ENCODE assay signal across 12 mouse cellular contexts in genomic region chr15:101190762-101191150, GRCm38 (mm10). TPM values are rescaled to one million over a fixed set of nuclear protein-coding genes. Genes with fewer than 3 reads are reported as not detected.
DNase-seq lines count a peak whose midpoint lies in the region; ATAC-seq and TF ChIP-seq lines count a peak whose summit lies in the region.
"Had no signal": no experiment of that assay in that cellular context is flagged by ENCODE, and none has a peak within 500 bp of the region (broad histone marks: within the 10 kb centered on the region; RNA-seq: fewer than 3 reads in every experiment).

No protein-coding gene starts in this region.

- H3K36me3 ChIP-seq in heart, embryonic 15.5 days, result peaks cover 19% of the 10 kb centered on the region
- peaks cover 5% of the 10 kb centered on the region; the same call in 1 of the 2 replicates for H3K36me3 ChIP-seq in stomach, postnatal 0 days (ENCODE audit: control insufficient read depth, insufficient read depth, low read length)

- no peak for TF ChIP-seq EP300 in stomach, postnatal 0 days (optimal IDR thresholded peaks at IDR 0.05)

- no peak for DNase-seq in heart, adult 8-10 months (ENCODE audit: low spot score)
- DNase-seq in spleen, postnatal 36 days (ENCODE audit: low spot score in 2 of 2), result peak; percentile 71 to 72
- no peak for DNase-seq in spleen, postnatal 4 days (ENCODE audit: low spot score in 2 of 2)
- DNase-seq in stomach, postnatal 0 days (ENCODE audit: low spot score), result no peak
- no peak for DNase-seq in retina, embryonic 14.5 days (ENCODE audit: low spot score)
- DNase-seq in layer of hippocampus, postnatal 14 days (ENCODE audit: low spot score in 2 of 2), result no peak
- DNase-seq: cerebellum, postnatal 10 days; kidney, adult 8-10 months; liver, embryonic 13.5 days; thymus, postnatal 36 days had no signal

- no peak for TF ChIP-seq CTCF in stomach, postnatal 0 days (IDR thresholded peaks at IDR 0.05; ENCODE audit: low read depth)

- peaks cover 55% of the 10 kb centered on the region for H3K4me1 ChIP-seq in heart, embryonic 15.5 days (replicated peaks)
- peaks cover 3% of the 10 kb centered on the region; the same call in 1 of the 2 replicates for H3K4me1 ChIP-seq in stomach, postnatal 0 days (replicated peaks; ENCODE audit: control insufficient read depth, insufficient read depth)

- no peak overlapping the region for H3K9ac ChIP-seq in heart, embryonic 15.5 days
- no peak overlapping the region for H3K9ac ChIP-seq in stomach, postnatal 0 days (ENCODE audit: low read length)
- H3K9ac ChIP-seq: liver, embryonic 13.5 days had no signal

- H3K27ac ChIP-seq in heart, embryonic 15.5 days, result peak overlapping the region; percentile 60
- H3K27ac ChIP-seq in stomach, postnatal 0 days (replicated peaks), result peak overlapping the region; percentile 69; the same call in 1 of the 2 replicates

- no peak overlapping the region for H3K4me3 ChIP-seq in heart, embryonic 15.5 days
- no peak overlapping the region for H3K4me3 ChIP-seq in stomach, postnatal 0 days (ENCODE audit: low read depth, low read length)
- H3K4me3 ChIP-seq: liver, embryonic 13.5 days had no signal

- WGBS in heart, embryonic 15.5 days, result 48% methylated on average over 5 of the region's 5 CpGs
- 57% methylated on average over 5 of the region's 5 CpGs for WGBS in stomach, postnatal 0 days

- ATAC-seq in heart, embryonic 15.5 days (replicated peaks; ENCODE audit: insufficient number of reproducible peaks, insufficient read depth, low FRiP score, low read depth), result no peak
- ATAC-seq in inflammation-experienced regulatory T-cells, adult 6 months, result peak; percentile 84
- no peak for ATAC-seq in stomach, postnatal 0 days (ENCODE audit: low FRiP score, low TSS enrichment)

- H3K27me3 ChIP-seq in heart, embryonic 15.5 days, result no peaks in the 10 kb centered on the region
- no peaks in the 10 kb centered on the region for H3K27me3 ChIP-seq in stomach, postnatal 0 days (ENCODE audit: control insufficient read depth, insufficient read depth, low read length)
- H3K27me3 ChIP-seq: liver, embryonic 13.5 days had no signal

- no peak overlapping the region for H3K4me2 ChIP-seq in heart, embryonic 15.5 days
- no peak overlapping the region for H3K4me2 ChIP-seq in stomach, postnatal 0 days (replicated peaks; ENCODE audit: low read depth)
- H3K4me2 ChIP-seq: liver, embryonic 13.5 days had no signal

- H3K9me3 ChIP-seq in heart, embryonic 15.5 days (replicated peaks), result no peaks in the 10 kb centered on the region
- H3K9me3 ChIP-seq in stomach, postnatal 0 days (ENCODE audit: control insufficient read depth, low read length), result no peaks in the 10 kb centered on the region
- H3K9me3 ChIP-seq: liver, embryonic 13.5 days had no signal

RNA-seq across cellular contexts. Expression of gene Acvr1b, which starts 16.9 kb away (rescaled TPM):
- 5.8 and 6.9 TPM in 2 replicates for polyA plus RNA-seq in heart, embryonic 15.5 days (2015; fragmentation: Nextera tagmentation; extraction: Ambion mirVana)
- 10 to 100 TPM; 12.1 to 14.7 (median 13.9) TPM for total RNA-seq in heart, adult 8-10 months (2022)
- polyA plus RNA-seq in inflammation-experienced regulatory T-cells, adult 6 months (2017; shearing (Covaris generic)), result 1 to 10 TPM in 2 of 3 experiments, under 1 TPM in 1; 0.53 to 4.0 (median 3.6) TPM
- polyA plus RNA-seq in stomach, postnatal 0 days (2015; fragmentation: Nextera tagmentation; extraction: Ambion mirVana), result 6.9 and 8.1 TPM in 2 replicates
- 10 to 100 TPM; 71.3 to 79.6 TPM for total RNA-seq in layer of hippocampus, postnatal 14 days (2021)

RNA-seq across cellular contexts. Expression of gene Grasp, which starts 33.2 kb away (rescaled TPM):
- 3.3 and 5.0 TPM in 2 replicates for polyA plus RNA-seq in heart, embryonic 15.5 days (2015; fragmentation: Nextera tagmentation; extraction: Ambion mirVana)
- total RNA-seq in heart, adult 8-10 months (2022), result 10 to 100 TPM in 1 of 4 experiments, 1 to 10 TPM in 3; 7.6 to 10.2 (median 9.5) TPM
- under 1 TPM; 0.18 to 0.50 (median 0.28) TPM for polyA plus RNA-seq in inflammation-experienced regulatory T-cells, adult 6 months (2017; shearing (Covaris generic))
- polyA plus RNA-seq in stomach, postnatal 0 days (2015; fragmentation: Nextera tagmentation; extraction: Ambion mirVana), result 2.0 TPM in 2 replicates
- total RNA-seq in layer of hippocampus, postnatal 14 days (2021), result 10 to 100 TPM; 53.4 to 55.2 TPM

Comparison
In these comparisons a context has a peak if more than half of its experiments do, and no peak if none do; other contexts are left out.
1. DNase-seq: peak in spleen, postnatal 36 days (2 of 2); none in heart, adult 8-10 months (single experiment), spleen, postnatal 4 days (0 of 2), stomach, postnatal 0 days (single experiment), retina, embryonic 14.5 days (single experiment) and layer of hippocampus, postnatal 14 days (0 of 2).